Mouse (Mus musculus): ENCODE measurements around the gene Pnma5. TPM values are rescaled to one million over a fixed set of nuclear protein-coding genes. Genes with fewer than 3 reads are reported as not detected.
A peak's percentile ranks its signal among the peaks of the same experiment; 100 is the strongest.
"Not testable (repeated sequence)": the region's sequence is repeated elsewhere in the genome, so short reads cannot be mapped to it uniquely, and the experiment has no call there.

The Pnma5 gene
- polyA plus RNA-seq (2015; fragmentation: Nextera tagmentation; extraction: Ambion mirVana), result 0.09 TPM in 1 of 2 replicates, not detected in the other

- H3K4me1 ChIP-seq (replicated peaks), result no peaks in the 10 kb centered on the region
- H3K27ac ChIP-seq, result no peak within 1 kb of the TSS
- no peak within 1 kb of the TSS for H3K4me3 ChIP-seq (replicated peaks)
- H3K9ac ChIP-seq, result no peak within 1 kb of the TSS
- H3K27me3 ChIP-seq (replicated peaks), result no peaks in the 10 kb centered on the region
- H3K9me3 ChIP-seq, result no peaks in the 10 kb centered on the region
- ATAC-seq, result no peak
- 81% methylated on average over 1 of the region's 1 CpGs for WGBS
- H3K36me3 ChIP-seq, result no peaks in the 10 kb centered on the region
- H3K4me2 ChIP-seq (replicated peaks), result no peak within 1 kb of the TSS
Observed at GRCm38 (mm10) chrX:73037003-73037402, at the start of gene Pnma5. Gene Pnma5, minus strand, starts transcription at chrX:73037103.

GRCm38 (mm10) chrX:73082267-73083055, 45.6 kb upstream of the Pnma5 start, which contains the start of gene Xlr4a:
Gene Xlr4a, minus strand, starts transcription at chrX:73082478.
- H3K4me2 ChIP-seq (replicated peaks); H3K9ac ChIP-seq; H3K36me3 ChIP-seq; ATAC-seq; H3K27me3 ChIP-seq (replicated peaks); H3K4me1 ChIP-seq (replicated peaks); H3K4me3 ChIP-seq (replicated peaks); H3K27ac ChIP-seq; H3K9me3 ChIP-seq: not testable (repeated sequence)
- WGBS, result 79% methylated on average over 19 of the region's 19 CpGs

- H3K9me3 ChIP-seq; H3K4me3 ChIP-seq (replicated peaks); H3K27me3 ChIP-seq (replicated peaks); ATAC-seq; H3K4me1 ChIP-seq (replicated peaks); H3K9ac ChIP-seq; H3K27ac ChIP-seq; H3K4me2 ChIP-seq (replicated peaks); H3K36me3 ChIP-seq: not testable (repeated sequence)
- no CpG with 5 or more reads among the region's 5 CpGs for WGBS
Observed at GRCm38 (mm10) chrX:73066765-73067312, 29.9 kb upstream of the Pnma5 start.

GRCm38 (mm10) chrX:73064415-73064793, 27.5 kb upstream of the Pnma5 start, which contains the start of gene Pnma3:
Gene Pnma3, plus strand, starts transcription at chrX:73064787.
- Histone ChIP-seq H3K4me3 (replicated peaks) (no peak within 1 kb of the TSS), H3K36me3 (no peaks in the 10 kb centered on the region), H3K27me3 (replicated peaks) (no peaks in the 10 kb centered on the region), H3K27ac (no peak within 1 kb of the TSS), H3K9me3 (no peaks in the 10 kb centered on the region), H3K9ac (no peak within 1 kb of the TSS), H3K4me2 (replicated peaks) (peak within 1 kb of the TSS; percentile 38), H3K4me1 (replicated peaks) (no peaks in the 10 kb centered on the region)
- no peak for ATAC-seq
- 37% methylated on average over 7 of the region's 7 CpGs for WGBS

GRCm38 (mm10) chrX:73063512-73064414, 26.9 kb upstream of the Pnma5 start:
- H3K9me3 ChIP-seq, result no peaks in the 10 kb centered on the region
- H3K27me3 ChIP-seq (replicated peaks), result no peaks in the 10 kb centered on the region
- no peak overlapping the region for H3K4me3 ChIP-seq (replicated peaks)
- peak overlapping the region; percentile 38 for H3K4me2 ChIP-seq (replicated peaks)
- ATAC-seq, result no peak
- H3K36me3 ChIP-seq, result no peaks in the 10 kb centered on the region
- H3K9ac ChIP-seq, result no peak overlapping the region
- WGBS, result 43% methylated on average over 24 of the region's 24 CpGs
- H3K4me1 ChIP-seq (replicated peaks), result no peaks in the 10 kb centered on the region
- H3K27ac ChIP-seq, result no peak overlapping the region

- Histone ChIP-seq H3K4me3 (replicated peaks) (no peak overlapping the region), H3K27me3 (replicated peaks) (no peaks in the 10 kb centered on the region), H3K4me1 (replicated peaks) (no peaks in the 10 kb centered on the region), H3K9me3 (no peaks in the 10 kb centered on the region), H3K36me3 (no peaks in the 10 kb centered on the region), H3K27ac (no peak overlapping the region), H3K4me2 (replicated peaks) (no peak overlapping the region), H3K9ac (no peak overlapping the region)
- ATAC-seq, result no peak
- WGBS, result 45% methylated on average over 5 of the region's 5 CpGs
Observed at GRCm38 (mm10) chrX:73062323-73062722, 25.4 kb upstream of the Pnma5 start.

- H3K9me3 ChIP-seq, result no peaks in the 10 kb centered on the region
- H3K27ac ChIP-seq, result no peak overlapping the region
- no peaks in the 10 kb centered on the region for H3K4me1 ChIP-seq (replicated peaks)
- 74% methylated on average over 1 of the region's 1 CpGs for WGBS
- H3K36me3 ChIP-seq, result no peaks in the 10 kb centered on the region
- H3K4me3 ChIP-seq (replicated peaks), result no peak overlapping the region
- no peak for ATAC-seq
- H3K27me3 ChIP-seq (replicated peaks), result no peaks in the 10 kb centered on the region
- H3K9ac ChIP-seq, result no peak overlapping the region
- no peak overlapping the region for H3K4me2 ChIP-seq (replicated peaks)
Observed at GRCm38 (mm10) chrX:73061528-73061927, 24.6 kb upstream of the Pnma5 start.

GRCm38 (mm10) chrX:73053860-73054563, 17.1 kb upstream of the Pnma5 start:
- Histone ChIP-seq H3K36me3 (no peaks in the 10 kb centered on the region), H3K27ac (no peak overlapping the region), H3K4me3 (replicated peaks) (no peak overlapping the region), H3K9me3 (no peaks in the 10 kb centered on the region), H3K4me1 (replicated peaks) (no peaks in the 10 kb centered on the region), H3K27me3 (replicated peaks) (no peaks in the 10 kb centered on the region), H3K9ac (no peak overlapping the region), H3K4me2 (replicated peaks) (0 out of 2 replicates have a peak overlapping the region, but pooled peaks have one; percentile 14)
- 20% methylated on average over 14 of the region's 14 CpGs for WGBS
- peak; percentile 94 for ATAC-seq

GRCm38 (mm10) chrX:73039666-73040065, 2.8 kb upstream of the Pnma5 start:
- no peak for ATAC-seq
- no peak overlapping the region for H3K4me3 ChIP-seq (replicated peaks)
- H3K27ac ChIP-seq, result no peak overlapping the region
- no peaks in the 10 kb centered on the region for H3K4me1 ChIP-seq (replicated peaks)
- H3K9ac ChIP-seq, result no peak overlapping the region
- H3K36me3 ChIP-seq, result no peaks in the 10 kb centered on the region
- no peaks in the 10 kb centered on the region for H3K27me3 ChIP-seq (replicated peaks)
- H3K4me2 ChIP-seq (replicated peaks), result no peak overlapping the region
- WGBS, result 88% methylated on average over 12 of the region's 12 CpGs
- no peaks in the 10 kb centered on the region for H3K9me3 ChIP-seq

- no peak for ATAC-seq
- WGBS, result 86% methylated on average over 8 of the region's 8 CpGs
- Histone ChIP-seq H3K9ac (no peak overlapping the region), H3K4me1 (replicated peaks) (no peaks in the 10 kb centered on the region), H3K4me2 (replicated peaks) (no peak overlapping the region), H3K27me3 (replicated peaks) (no peaks in the 10 kb centered on the region), H3K9me3 (no peaks in the 10 kb centered on the region), H3K36me3 (no peaks in the 10 kb centered on the region), H3K27ac (no peak overlapping the region), H3K4me3 (replicated peaks) (no peak overlapping the region)
Observed at GRCm38 (mm10) chrX:73038831-73039230, 1.9 kb upstream of the Pnma5 start.

GRCm38 (mm10) chrX:73012846-73013245, 24.1 kb downstream of the Pnma5 start:
- no peaks in the 10 kb centered on the region for H3K9me3 ChIP-seq
- no peak overlapping the region for H3K4me3 ChIP-seq (replicated peaks)
- no peak overlapping the region for H3K27ac ChIP-seq
- H3K27me3 ChIP-seq (replicated peaks), result no peaks in the 10 kb centered on the region
- 74% methylated on average over 4 of the region's 4 CpGs for WGBS
- no peaks in the 10 kb centered on the region for H3K4me1 ChIP-seq (replicated peaks)
- no peak overlapping the region for H3K9ac ChIP-seq
- ATAC-seq, result no peak
- H3K36me3 ChIP-seq, result no peaks in the 10 kb centered on the region
- H3K4me2 ChIP-seq (replicated peaks), result no peak overlapping the region
